Mouse (Mus musculus) heart, adult 2 months (tissue): ENCODE data around the gene 1700037C18Rik.

ENCODE experiments used
- CTCF ChIP-seq: fragments of 200-600 bp; IDR thresholded peaks from 2 replicates; pipeline ENCODE4 v1.8.1; 2022; ENCODE audit warnings: antibody characterized with exemption, mild to moderate bottlenecking, moderate library complexity
- POLR2A ChIP-seq: fragments of 200-500 bp; IDR thresholded peaks from 2 replicates; pipeline ENCODE4 v1.6.1; 2011; ENCODE audit warnings: mild to moderate bottlenecking, low read depth, low read length, control low read depth; ENCODE audit not compliant: insufficient read depth

DNA sequence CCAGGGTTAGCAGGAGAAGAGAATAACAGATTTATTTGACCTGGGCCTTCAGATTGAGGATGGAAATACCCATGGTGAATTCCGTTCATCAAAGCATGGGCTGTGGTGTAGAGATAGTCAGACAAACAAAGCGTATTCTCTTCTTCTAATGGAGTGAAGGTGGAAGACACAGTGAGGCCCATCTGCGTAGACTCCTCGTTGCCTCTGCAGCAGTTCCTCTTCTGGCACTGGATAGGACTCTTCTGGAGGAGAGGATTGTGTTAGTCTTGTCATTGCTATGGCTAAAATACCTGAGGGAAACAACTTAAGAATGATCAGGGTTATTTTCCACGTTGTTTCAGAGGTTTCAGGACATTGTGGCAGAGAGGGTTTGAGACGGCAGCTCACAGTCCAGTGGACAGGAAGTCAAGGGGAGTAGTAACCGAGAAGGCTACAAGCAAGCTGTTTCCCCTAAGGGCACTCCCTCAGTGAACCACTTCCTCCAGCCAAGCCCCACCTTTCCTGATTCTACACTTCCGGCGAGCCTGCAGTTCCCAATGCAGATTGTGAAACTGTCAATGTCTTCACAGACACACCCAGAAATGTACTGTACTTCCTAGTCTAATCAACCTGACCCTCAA is 13.2 kb downstream of the 1700037C18Rik start:
- TF ChIP-seq CTCF (no peak), POLR2A (peak; percentile 60)
